In the genomic region with DNA sequence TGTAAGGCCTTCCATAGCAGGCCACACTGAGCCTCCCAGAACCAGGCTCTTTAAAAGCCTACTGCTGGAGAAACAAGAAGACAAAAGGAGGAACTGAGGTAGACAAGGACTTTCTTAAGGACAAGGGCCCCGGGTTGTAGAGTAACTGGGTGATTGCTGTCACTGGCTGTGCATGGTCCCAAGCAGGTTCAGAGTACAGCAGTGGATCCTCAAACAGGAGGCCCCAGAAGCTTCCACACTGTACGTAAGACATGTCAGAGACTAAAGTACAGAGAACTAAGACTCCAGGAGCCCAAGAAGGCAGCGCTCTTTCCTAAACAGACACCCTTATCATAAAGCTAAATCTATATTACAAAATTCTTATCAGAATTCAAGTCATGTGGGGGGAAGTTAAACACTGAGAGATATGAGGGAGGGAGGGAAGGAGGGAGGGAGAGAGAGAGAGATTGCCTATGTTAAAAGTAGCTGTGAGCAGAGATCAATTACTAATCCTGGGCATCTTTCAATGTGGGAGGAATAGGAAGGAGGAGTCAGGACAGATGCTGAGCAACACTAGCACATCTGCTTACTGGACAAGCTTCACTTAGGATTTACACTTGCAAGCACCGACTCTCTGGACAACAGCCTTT, we compare ENCODE assay signal across 16 mouse cellular contexts. TPM values are rescaled to one million over a fixed set of nuclear protein-coding genes. Genes with fewer than 3 reads are reported as not detected.
"Had no signal": no experiment of that assay in that cellular context is flagged by ENCODE, and none has a peak within 500 bp of the region (broad histone marks: within the 10 kb centered on the region; RNA-seq: fewer than 3 reads in every experiment).

No protein-coding gene starts in this region.

- H3K27ac ChIP-seq: layer of hippocampus, adult 2 months; limb, embryonic 12.5 days; liver, embryonic 13.5 days; lung, embryonic 15.5 days; macrophage; midbrain, embryonic 13.5 days; stomach, embryonic 15.5 days had no signal

- ATAC-seq: liver, postnatal 0 days; midbrain, embryonic 13.5 days had no signal

- H3K36me3 ChIP-seq: limb, embryonic 12.5 days; liver, embryonic 13.5 days; lung, embryonic 15.5 days; midbrain, embryonic 13.5 days; stomach, embryonic 15.5 days had no signal

- DNase-seq: kidney, postnatal 4 days; liver; liver, embryonic 13.5 days; liver, postnatal 0 days; lung, postnatal 14 days; thymus, adult 2 months; thymus, postnatal 25 days had no signal

- H3K27me3 ChIP-seq: limb, embryonic 12.5 days; liver, embryonic 13.5 days; lung, embryonic 15.5 days; midbrain, embryonic 13.5 days; stomach, embryonic 15.5 days had no signal

- H3K4me1 ChIP-seq: liver, embryonic 13.5 days; midbrain, embryonic 13.5 days; stomach, embryonic 15.5 days had no signal

- H3K4me2 ChIP-seq: limb, embryonic 12.5 days; liver, embryonic 13.5 days; lung, embryonic 15.5 days; midbrain, embryonic 13.5 days; stomach, embryonic 15.5 days had no signal

- H3K9ac ChIP-seq: limb, embryonic 12.5 days; liver, embryonic 13.5 days; liver, postnatal 0 days; lung, embryonic 15.5 days; midbrain, embryonic 13.5 days; stomach, embryonic 15.5 days had no signal

- H3K9me3 ChIP-seq: limb, embryonic 12.5 days; liver, embryonic 13.5 days; lung, embryonic 15.5 days; midbrain, embryonic 13.5 days; stomach, embryonic 15.5 days had no signal

- H3K4me3 ChIP-seq: layer of hippocampus, adult 2 months; limb, embryonic 12.5 days; liver, embryonic 13.5 days; lung, embryonic 15.5 days; midbrain, embryonic 13.5 days; stomach, embryonic 15.5 days had no signal

RNA-seq across cellular contexts. Expression of a gene that starts 35.7 kb away (rescaled TPM):
- total RNA-seq: midbrain, postnatal 0 days had no signal
- polyA plus RNA-seq: kidney, embryonic 16.5 days; macrophage; neural tube, embryonic 14.5 days; thymus, adult 2 months had no signal
